Mouse (Mus musculus): ENCODE results near the gene Pgap2.

Gene Pgap2

DNA sequence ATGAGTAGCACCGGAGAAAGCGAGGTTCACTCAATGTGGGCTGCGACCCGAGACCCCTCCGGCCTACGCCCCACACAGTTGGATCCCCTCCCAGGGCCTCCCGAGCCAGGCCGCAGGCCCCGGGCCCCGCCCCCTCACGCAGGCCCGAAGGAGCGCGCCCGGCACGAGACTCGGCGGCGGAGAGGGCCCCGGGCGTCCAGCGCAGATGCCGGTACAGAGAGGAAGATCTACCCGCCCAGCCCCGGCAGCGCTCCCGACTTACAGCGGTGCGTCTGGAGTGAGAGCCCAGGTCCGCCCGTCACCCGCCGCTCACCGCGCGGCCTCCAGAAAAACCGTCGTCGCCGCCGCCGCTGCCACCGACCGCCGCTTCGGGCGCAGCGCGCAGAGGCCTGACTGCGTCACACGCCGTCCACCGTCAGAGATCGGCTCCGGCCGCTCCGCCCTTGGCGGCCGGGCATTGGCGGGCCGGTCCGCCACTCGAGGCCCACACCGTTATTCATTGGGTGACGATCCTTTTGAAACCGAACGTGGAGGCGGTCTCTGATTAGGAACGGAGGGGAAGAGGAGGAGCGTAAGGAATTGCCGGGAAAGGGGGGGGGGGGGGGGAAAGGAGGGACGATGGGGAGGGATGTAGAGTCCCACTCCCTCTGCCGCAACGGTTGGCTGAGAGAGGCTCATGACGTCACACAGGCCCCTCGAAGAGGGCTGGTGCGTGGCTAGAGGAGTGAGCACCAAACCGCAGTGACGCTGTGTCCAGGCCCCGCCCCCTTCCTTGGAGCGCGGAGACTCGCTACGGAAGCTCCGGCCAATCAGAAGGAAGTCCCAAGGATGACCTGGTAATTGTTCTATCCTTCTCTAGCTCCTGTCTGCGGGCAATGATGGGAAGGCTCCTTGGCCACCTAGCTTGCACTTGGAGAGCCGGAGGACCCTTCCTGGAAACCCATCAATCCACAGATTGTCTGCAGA, at the start of gene Pgap2, which contains the start of gene Nup98:
Gene Pgap2 (plus strand): TSS at position 453 of the 966 bp plus-strand sequence.
Gene Nup98 (minus strand): TSS at position 421 of the 966 bp plus-strand sequence.
- in situ Hi-C loops (cut with MboI) = no loop called here

DNA sequence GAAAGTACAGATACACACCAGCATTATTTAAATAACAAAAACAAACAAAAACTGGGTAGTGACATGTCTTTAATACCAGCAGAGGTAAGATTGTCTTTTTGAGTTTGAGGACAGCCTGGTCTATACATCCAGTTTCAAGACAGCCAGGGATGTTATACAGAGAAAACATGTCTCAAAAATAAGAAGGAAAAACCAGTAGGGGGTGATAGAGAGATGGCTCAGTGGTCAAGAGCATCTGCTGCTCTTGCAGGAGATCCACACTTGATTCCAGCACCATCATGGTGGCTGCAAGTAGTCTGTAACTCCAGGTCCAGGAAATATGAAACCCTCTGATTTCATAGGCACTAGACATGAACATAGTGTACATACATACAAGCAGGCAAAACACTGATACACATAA, 39.7 kb upstream of the Pgap2 start:
- in situ Hi-C loops (cut with MboI) = no loop called here

DNA sequence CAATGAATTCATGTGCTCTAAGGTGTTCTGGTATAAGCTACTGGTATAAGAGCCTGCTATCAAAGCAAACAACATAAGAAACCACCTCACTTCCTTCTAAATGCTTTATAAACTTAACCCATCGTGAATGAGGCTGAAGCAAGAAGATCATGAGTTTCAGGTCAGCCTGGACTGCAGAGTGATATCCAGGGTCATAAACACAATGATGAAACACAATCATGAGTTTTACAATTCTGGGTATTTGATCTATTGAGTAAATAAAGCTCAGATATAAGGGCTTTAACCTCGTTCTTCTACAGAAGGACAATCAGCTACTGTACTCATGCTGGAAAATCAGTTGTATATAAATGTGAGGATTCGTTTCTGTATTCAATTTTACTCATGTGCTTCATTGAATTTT, 26.2 kb upstream of the Pgap2 start:
- in situ Hi-C loops (cut with MboI) = no loop called here

DNA sequence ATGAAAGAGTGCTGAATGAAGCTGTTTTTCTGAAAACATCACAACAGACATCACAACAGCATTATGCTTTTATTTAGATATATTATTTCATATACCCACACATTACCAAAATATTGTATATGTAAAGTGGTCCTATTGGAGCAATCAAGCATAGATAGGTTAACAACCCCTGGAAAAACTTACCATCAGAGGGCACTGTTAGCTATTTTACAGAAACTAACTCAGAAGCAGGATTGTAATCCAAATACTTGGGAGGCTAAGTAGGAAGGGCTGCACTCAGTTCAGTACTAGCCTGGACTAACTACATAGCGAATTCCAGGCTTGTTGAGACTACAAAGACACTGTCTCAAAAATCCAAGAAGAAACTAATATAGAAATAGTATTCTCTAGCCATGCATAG, 17.7 kb upstream of the Pgap2 start:
- in situ Hi-C loops (cut with MboI) = no loop called here

DNA sequence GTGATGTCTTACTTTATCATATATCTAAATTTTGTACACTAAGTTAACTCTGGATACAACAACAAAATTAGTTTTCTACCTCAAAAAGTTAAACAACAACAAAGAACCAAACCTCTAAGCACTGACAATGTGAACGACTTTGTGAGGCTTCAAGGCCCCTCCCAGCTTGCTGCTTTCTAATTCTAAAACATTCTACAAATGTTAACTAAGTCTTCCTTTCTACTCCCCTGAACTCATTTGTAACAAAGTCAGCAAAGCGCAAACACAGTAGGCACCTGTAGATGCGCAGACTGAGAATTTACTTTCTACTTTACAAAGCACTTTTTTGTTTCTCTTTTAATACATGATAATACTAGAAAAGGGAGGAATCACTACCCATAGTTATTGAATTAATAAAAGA, 9.4 kb upstream of the Pgap2 start:
- in situ Hi-C loops (cut with MboI) = no loop called here

DNA sequence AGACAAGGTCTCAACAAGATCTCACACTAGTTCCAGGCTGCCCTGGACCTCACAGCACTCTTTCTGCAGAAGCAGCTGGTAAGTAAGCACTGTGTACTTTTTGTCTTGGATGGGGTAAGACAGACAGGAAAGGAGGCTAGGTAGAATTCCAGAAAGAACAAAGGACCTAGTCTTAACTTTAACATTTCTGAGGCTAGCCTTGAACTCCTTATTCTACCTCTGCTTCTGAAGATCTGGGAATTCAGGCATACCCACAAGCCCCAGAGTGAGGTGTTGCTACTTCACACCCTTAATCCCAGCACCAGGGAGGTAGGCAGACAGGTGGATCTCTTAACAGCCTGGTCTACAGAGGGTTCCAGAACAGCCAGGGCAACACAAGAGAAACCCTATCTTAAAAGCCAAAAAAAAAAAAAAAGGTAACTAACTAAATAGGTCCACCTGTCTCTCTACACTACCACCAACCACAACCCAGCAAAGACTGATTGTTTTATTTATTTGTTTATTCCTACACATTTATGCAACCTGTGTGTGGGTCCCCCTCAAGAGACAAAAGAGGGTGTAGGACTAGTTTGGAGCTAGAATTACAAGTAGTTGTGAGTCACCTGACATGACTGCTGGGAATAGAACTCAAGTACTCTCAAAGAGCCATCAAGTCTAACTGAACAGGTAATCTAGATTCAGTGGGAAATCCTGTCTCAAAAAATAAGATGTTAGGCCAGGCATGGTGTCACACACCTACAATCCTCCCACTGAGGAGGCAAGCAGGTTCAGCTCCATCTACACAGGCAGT, 8.8 kb upstream of the Pgap2 start:
- in situ Hi-C loops (cut with MboI) = no loop called here

DNA sequence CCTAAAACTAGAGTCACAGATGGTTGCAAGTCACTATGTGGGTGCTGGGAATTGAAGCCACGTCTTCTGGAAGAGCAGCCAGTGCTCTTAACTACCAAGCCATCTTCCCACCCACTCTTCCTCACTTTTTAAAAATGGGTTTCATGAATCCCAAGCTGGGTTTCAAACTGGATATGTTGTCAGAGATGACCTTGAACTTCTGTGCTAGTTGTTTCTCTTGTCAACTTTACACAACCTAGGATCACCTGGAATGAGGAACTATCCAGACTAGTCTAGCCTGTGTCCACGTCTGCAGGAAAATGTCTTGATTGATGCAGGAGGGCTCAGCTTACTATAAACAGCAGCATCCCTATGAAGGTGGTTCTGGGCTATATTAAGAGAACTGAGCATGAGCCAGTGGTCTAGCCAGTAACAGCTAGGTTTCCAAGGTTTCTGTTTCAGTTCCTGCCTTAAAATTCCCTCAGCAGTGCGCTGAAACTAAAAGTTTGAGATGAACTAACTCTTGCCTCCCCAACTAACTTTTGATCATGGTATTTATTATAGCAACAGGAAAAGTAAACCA, 5.6 kb upstream of the Pgap2 start:
- in situ Hi-C loops (cut with MboI) = no loop called here

DNA sequence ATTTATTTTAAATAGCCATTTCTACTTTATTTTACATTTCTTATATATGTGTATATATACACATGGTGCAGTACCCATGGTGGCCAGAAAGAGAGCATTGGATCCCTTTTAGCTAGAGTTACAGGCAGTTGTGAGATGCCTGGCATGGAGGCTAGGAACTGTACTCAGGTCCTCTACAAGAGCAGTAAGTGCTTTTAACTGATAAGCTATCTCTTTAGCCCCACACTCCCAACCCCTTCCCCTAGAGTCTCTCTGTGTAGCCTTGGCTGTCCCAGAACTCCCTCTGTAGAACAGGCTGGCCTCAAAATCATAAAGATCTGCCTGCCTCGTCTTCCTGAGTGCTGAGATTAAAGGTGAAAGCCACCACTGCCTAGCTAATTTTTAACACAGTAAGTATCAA, 4.4 kb upstream of the Pgap2 start:
- in situ Hi-C loops (cut with MboI) = no loop called here

DNA sequence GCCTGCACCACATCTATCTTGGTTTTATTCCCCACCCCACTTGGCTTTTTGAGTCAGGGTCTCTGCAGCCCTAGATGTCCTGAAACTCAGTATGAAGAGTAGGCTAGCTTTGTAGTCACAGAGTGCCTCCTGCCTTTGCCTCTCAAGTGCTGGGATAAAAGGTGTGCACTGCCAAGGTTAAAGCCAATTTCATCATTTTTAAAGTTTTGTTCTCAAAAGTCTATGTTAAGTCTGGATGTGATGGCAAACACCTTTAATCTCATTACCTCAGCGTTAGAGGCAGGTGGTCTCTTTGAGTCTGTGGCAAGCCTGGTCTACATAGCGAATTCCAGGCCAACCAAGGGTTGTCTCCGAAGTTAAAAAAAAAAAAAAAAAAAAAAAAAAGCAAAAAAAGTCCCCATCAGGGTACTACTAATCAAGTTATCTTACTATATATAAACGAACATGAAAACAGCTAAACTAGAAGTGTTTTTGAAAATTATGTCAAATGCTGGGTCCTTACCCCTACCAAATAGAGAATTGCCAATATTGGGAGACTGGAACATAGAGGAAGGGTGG, 1.1 kb upstream of the Pgap2 start:
- in situ Hi-C loops (cut with MboI) = no loop called here

DNA sequence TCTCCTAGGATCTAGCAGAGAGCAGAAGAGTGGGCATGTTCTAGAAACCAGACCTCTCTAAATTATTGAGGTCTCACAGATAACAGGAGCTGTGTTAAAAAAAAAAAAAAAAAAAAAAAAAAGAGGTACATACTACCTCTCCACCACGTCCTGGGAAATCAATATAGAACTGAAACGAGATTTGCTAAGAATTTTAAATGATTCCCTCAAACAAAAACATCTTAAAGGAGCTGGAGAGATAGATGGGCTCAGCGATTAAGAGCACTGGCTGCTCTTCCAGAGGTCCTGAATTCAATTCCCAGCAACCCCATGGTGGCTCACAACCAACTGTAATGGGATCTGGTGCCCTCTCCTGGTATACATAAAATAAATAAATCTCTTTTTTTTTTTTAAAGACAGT, 1.1 kb downstream of the Pgap2 start:
- in situ Hi-C loops (cut with MboI) = no loop called here

DNA sequence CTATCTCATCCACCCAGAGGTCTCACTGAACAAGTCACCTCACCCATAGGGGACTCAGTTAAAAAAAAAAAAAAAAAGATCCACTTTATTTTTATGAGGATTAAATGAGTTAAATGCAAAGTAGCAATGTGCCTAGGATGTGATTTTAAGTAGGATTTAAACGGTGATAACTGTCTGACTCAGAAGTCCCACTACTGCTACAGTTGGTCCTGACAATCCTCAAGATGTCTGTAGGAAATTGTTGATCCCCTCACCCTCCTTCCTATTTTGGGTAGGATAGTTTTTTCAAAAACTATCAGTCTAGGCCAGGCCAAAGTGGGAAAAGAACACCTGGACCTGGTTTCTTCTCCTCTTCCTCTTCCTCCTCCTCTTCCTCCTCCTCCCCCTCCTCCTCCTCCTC, 11.9 kb downstream of the Pgap2 start:
- in situ Hi-C loops (cut with MboI) = no loop called here

DNA sequence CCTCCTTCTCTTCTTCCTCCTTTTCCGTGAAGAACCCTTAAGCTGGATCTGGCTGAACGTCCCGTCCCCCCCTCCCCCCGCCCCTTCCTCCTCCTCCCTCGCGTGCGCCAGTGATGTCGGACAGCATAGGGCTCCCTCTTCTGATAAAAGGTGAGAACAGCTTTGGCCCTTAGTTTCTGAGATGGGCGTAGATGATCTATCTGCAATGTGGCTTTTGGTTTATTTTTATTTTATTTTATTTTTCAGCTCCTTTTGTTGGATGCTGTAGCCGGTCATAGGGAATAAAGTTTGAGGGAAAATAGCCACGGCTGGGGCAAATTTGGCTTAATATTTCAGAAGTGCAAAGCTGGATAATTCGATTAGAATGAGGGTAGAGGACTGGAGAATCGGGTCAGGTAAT, 12.3 kb downstream of the Pgap2 start:
- in situ Hi-C loops (cut with MboI) = no loop called here

DNA sequence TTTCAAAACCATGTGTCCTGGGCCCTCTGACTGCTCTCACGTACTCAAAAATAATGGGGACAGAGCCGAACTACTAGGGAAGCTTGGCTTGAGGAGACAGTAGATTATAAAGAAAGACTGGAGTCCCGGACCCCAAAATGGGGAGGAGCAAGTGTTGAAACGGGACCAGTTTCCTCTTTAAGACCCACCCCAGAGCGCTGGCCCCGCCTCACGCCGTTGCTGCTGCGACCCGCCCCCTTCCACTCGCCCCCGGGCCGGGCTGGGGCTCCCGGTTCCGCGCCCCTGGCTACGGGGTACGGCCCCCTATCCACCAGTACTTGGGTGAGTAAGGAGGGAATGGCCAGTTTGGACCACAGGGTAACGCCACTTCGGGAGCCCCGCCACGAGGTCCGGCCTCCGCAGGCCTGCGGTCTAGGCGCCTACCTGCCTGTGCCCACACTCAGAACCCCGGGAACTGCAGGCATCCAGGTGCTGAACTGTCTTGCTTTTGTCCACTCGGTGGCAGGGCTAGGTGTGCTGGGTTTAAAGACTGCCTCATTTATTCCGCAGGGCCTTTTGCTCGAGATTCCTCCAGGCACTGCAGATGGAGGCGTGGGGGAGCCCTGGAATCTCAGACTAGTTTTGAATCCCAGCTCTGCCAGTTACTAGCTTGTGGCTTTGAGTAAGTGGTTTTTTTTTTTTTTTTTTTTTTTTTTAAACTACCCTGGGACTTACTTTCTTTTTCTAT, 13.0 kb downstream of the Pgap2 start:
- in situ Hi-C loops (cut with MboI) = no loop called here

DNA sequence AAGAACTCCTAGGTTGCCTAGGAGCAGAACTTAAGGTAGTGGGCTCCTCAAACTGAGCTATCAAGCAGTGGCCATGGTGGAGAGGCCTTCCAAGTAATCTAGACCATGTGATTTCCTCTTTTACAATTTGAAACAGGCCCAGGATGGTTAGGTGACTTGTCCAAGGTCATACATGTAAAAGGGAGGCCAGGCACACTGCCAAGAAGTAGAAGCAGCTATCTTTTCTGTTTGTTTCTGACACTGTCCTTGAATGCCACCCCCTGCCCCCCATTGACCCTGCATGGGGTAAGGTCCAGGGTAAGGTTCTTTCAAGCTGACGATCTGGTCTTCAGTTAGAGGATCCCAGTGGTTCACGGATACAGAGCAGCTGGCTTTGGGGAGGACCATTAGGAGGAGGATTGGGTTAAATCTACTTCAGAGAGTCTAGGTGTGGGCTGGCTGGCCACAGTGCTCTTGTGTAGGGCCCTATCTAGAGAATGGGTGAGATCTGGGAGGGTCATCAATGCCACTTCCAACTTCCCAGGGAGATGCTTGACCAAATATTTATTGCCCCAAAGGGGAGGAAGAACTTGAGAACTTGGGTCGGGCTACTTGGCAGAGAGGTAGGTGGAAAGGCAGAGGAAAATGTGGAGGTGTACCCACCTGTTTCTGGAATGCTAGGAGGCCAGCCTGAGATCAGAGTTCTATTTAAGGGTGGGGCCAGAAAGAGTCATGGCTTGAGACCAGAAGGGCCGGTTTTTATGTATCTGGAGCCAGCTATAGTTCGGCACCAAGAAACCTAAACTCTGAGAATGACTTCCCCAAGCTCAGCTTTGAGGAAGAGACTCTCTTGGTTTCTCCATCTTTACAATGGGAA, 14.1 kb downstream of the Pgap2 start:
- in situ Hi-C loops (cut with MboI) = no loop called here

DNA sequence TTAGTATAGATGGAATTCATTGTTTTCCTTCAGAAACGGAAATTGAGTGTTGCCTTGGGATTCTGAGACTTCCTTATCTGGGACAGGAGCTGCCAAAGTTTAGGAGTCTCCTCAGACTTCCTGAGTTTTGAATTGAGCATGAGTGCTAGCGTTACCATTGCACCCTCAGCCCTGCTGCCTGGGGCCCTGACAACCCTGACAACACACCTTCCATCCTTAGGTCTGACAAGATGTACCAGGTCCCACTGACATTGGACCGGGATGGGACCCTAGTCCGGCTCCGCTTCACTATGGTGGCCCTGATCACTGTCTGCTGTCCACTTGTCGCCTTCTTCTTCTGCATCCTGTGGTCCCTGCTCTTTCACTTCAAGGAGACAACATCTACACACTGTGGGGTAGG, 16.0 kb downstream of the Pgap2 start:
- in situ Hi-C loops (cut with MboI) = no loop called here

DNA sequence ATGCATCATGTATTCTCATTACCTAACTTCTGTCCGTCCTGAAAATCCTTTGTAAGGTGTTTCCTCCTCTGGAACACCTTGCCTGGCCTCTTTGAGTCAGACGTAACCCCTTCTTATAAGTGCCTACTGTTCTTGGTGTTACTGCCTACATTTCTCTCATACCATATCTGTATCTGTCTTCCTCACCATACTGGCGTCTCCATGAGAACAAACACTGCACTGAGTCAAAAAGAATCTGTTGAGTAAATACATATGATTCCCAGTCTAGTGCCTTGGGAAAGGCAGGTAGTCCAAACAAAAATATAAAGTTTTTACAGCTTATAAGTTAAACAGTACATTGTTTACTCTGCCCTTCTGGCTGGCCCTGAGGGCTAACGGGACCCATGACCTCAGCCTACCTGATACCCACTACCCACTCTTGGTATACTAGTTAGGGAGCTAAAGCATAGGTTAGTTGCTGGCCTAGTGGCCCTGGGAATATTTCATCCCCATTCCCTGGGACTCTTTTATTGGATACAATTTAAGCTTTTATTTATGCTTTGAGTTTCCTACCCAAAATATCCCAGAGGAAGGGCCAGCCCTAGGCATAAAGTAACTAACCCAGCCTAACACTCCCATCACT, 18.2 kb downstream of the Pgap2 start:
- in situ Hi-C loops (cut with MboI) = no loop called here

DNA sequence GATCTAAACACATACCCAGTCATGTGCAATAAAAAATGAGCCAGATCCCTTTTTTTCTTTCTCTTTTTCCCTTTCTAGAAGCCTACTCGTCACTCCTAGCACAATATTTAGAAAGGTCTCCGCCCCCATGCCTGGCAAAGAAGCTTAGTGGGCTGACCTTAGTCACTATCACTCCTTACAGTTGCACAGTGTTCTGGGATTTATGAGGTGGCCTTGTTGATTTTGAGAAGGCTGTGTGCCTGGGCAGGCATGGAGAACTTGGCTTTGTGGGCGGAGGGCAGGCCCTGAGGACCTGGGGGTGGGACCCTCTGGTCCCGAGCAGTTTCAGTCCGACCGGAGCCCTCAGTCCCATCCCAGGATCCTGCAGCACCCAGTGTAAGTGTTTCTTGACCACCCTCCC, 19.8 kb downstream of the Pgap2 start:
- in situ Hi-C loops (cut with MboI) = no loop called here

DNA sequence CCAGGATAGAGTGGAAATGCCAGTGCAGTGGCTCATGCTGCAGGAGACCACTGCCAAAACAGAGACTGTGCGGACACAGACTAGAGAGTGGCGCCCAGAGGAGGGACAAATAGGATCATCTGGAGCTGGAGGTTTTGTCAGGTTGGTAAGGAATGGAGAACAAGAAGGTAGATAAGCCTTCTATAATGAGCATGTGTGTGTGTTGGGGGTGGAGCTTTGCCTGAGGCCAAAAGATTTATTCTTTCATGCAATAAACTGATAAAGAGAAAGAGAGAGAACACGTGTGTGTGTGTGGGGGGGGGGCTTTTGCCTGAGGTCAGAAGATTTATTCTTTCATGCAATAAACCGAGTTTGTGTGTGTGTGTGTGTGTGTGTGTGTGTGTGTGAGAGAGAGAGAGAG, 23.1 kb downstream of the Pgap2 start:
- in situ Hi-C loops (cut with MboI) = no loop called here

DNA sequence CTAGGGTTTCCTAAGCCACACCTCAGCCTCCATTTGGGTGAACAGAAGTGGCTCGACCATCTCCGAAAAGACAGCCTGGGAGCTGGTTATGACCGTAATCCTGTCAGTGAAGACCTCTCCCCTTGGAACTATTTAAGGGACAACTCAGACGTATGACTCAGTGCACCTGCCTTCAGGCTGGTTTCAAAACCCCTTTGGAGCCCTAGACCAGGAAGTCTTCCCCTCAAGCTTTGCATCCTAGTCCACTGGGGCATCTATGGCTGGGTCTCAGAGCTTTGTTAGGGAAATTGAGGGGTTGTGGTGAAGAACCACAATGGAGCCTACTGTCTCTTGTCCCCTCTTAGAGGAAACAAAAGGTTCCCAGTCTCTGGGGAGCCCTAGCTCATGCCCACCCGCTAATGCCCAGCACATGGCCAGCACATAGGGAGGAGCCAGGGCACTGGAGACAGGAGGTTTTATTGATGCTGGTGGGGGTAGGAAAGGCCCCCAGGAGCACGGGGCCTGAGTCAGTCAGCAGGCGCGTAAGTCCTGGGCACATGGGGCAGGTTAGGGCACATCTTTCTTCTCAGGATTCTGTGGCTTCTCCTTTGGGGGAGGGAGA, 28.8 kb downstream of the Pgap2 start:
- in situ Hi-C loops (cut with MboI) = no loop called here

DNA sequence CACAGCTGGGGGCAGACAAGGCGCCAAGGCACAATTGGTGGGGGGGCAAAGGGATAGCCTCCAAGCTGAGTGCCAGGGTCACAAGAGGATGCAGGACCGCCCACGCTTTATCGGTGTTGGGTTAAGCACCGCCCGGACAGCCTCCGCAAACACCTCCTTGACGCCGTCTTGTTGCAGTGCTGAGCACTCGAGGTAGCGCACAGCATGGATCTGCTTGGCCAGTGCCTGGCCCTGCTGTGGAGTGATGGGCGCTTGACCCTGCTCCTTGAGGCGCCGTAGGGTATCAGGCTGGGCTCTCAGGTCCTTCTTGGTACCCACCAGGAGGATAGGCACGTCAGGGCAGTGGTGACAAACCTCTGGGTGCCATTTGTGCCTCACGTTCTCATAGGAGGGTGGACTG, 29.6 kb downstream of the Pgap2 start:
- in situ Hi-C loops (cut with MboI) = no loop called here

Data from mature B cell (primary cell).